Comparison of ENCODE assay signal across 18 mouse cellular contexts in genomic region chr8:60838526-60838925, GRCm38 (mm10).
"Had no signal": no experiment of that assay in that cellular context is flagged by ENCODE, and none has a peak within 500 bp of the region (broad histone marks: within the 10 kb centered on the region; RNA-seq: fewer than 3 reads in every experiment).

No protein-coding gene starts in this region.

- DNase-seq: liver, postnatal 0 days; lung, adult 2 months; lung, postnatal 14 days; lung, postnatal 36 days; right cerebral cortex, postnatal 14 days; thymus, adult 2 months; thymus, postnatal 25 days; thymus, postnatal 4 days had no signal

- H3K9me3 ChIP-seq: lung, embryonic 15.5 days; megakaryocyte, embryonic 14.5 days; midbrain, embryonic 13.5 days; midbrain, embryonic 15.5 days; neural tube, embryonic 12.5 days; stomach, embryonic 15.5 days had no signal

- H3K4me2 ChIP-seq: lung, embryonic 15.5 days; midbrain, embryonic 11.5 days; midbrain, embryonic 13.5 days; midbrain, embryonic 15.5 days; neural tube, embryonic 12.5 days; stomach, embryonic 15.5 days had no signal

- H3K4me3 ChIP-seq: lung, embryonic 15.5 days; megakaryocyte, embryonic 14.5 days; midbrain, embryonic 13.5 days; midbrain, embryonic 15.5 days; neural tube, embryonic 12.5 days; stomach, embryonic 15.5 days had no signal

- H3K4me1 ChIP-seq: lung, embryonic 15.5 days; midbrain, embryonic 13.5 days; midbrain, embryonic 15.5 days; neural tube, embryonic 12.5 days; stomach, embryonic 15.5 days had no signal

- H3K27me3 ChIP-seq: lung, embryonic 15.5 days; megakaryocyte, embryonic 14.5 days; midbrain, embryonic 13.5 days; midbrain, embryonic 15.5 days; neural tube, embryonic 12.5 days; stomach, embryonic 15.5 days had no signal

- H3K9ac ChIP-seq: liver, postnatal 0 days; lung, embryonic 15.5 days; midbrain, embryonic 13.5 days; midbrain, embryonic 15.5 days; neural tube, embryonic 12.5 days; stomach, embryonic 15.5 days had no signal

- H3K27ac ChIP-seq: lung, embryonic 15.5 days; macrophage; midbrain, embryonic 13.5 days; midbrain, embryonic 15.5 days; neural tube, embryonic 12.5 days; stomach, embryonic 15.5 days; stomach, postnatal 0 days had no signal

- ATAC-seq: liver, postnatal 0 days; lung, postnatal 0 days; midbrain, embryonic 13.5 days; midbrain, embryonic 15.5 days had no signal

- H3K36me3 ChIP-seq: lung, embryonic 15.5 days; midbrain, embryonic 13.5 days; midbrain, embryonic 15.5 days; neural tube, embryonic 12.5 days; stomach, embryonic 15.5 days had no signal
